Mouse (Mus musculus): ENCODE measurements around the gene Trim63.
"Not testable (repeated sequence)": the region's sequence is repeated elsewhere in the genome, so short reads cannot be mapped to it uniquely, and the experiment has no call there.

Trim63 gene

GRCm38 (mm10) chr4:134314876-134315275, at the start of gene Trim63:
Gene Trim63 (plus strand): TSS chr4:134315120.
- DNase-seq = no peak

GRCm38 (mm10) chr4:134265860-134266585, 48.9 kb upstream of the Trim63 start:
- peak; percentile 27 to 38 for DNase-seq

GRCm38 (mm10) chr4:134268102-134268655, 46.7 kb upstream of the Trim63 start:
- DNase-seq = no peak

- not testable (repeated sequence) for DNase-seq
Observed at GRCm38 (mm10) chr4:134269622-134270021, 45.3 kb upstream of the Trim63 start.

DNA sequence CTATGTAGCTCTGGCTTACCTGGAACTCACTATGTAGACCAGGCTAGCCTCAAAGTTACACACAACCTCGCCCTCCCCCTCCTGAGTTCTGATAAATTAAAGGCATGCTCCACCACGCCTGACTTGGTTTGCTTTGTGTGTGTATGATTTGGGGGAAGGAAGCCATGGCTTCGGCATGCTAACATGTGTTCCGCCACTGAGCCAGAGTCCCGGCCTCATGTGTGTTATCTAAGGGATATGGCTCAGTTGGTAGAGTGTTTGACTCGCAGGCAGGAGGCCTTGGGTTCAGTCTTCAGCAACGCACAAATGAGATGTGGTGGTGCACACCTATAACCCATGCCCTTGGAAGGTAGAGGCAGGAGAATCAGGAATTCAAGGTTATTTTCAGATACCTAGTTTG, 42.9 kb upstream of the Trim63 start:
- no peak for DNase-seq

DNA sequence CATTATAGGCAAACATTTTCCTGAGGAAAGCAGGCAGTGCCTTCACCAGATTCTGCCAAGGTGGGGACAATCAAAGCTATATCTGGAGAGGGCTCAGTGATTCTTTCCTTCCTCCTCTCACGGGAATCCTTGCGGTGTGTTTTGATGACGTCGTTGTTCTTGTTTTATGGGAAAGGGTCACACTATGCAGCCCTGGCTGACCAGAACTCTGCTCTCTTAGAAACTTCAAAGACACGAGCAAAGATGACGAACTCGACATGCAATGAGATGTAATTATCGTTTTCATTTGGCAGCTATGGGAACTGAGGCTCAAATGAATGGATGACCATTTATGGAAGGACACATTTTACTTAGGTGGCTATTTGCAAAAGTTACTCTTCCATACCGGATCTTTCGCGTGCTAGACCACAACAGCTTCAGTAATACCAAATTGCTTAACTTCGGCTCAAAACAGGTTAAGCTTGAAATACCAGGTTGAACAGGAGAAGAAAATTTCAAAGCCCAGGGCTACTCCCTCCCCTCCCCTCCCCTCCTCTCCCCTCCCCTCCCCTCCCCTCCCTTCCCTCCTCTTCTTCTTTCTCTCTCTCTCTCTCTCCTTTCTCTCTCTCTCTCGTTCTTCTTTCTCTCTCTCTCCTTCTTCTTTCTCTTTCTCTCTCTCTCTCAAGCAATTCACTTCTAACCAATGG, 42.0 kb upstream of the Trim63 start:
- no peak for DNase-seq

DNA sequence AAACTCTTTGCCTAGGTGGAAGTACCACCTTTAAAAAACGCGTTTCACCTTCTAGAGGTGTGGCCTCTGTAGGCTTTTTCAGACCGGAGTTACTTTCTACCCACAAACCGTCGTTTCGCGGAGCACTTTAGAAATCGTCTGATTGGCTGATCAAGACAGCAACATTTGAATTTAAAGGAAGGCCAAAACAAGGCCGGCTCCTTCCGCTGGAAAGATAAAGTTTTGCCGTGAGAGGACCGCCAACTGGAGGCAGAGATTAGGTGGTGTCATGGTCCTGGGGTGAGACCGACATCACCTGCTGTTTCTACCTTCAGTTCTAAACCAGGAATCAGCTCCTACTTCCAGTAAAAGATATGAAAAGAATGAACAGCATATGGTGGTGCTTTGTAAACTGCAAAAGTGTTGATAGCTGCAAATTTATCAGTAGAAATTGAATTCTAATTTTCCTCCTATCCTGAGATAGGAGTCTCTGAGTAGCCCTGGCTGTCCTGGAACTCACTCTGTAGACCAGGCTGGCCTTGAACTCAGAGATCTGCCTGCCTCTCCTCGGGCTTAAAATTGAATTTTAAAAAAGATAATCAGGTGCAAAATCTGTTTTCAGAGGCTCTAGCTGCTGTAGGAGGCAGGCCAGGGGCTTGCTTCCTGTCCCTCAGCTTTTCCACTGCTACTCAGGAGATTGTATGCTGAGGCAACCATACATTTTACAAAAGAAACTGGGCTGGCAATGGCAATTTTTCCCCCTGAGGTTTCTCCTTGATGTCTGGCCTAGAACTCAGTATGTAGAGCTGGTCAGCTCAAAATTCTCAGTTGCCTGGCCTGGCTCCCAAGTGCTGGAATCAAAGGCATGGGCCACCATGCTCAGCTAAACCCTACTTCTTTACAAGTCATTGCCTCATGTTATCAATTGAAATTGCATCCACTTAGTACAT, 41.2 kb upstream of the Trim63 start:
- DNase-seq = peak in 1 of 2 experiments; percentile 51

- no peak for DNase-seq
Observed at GRCm38 (mm10) chr4:134284942-134285341, 30.0 kb upstream of the Trim63 start.

DNA sequence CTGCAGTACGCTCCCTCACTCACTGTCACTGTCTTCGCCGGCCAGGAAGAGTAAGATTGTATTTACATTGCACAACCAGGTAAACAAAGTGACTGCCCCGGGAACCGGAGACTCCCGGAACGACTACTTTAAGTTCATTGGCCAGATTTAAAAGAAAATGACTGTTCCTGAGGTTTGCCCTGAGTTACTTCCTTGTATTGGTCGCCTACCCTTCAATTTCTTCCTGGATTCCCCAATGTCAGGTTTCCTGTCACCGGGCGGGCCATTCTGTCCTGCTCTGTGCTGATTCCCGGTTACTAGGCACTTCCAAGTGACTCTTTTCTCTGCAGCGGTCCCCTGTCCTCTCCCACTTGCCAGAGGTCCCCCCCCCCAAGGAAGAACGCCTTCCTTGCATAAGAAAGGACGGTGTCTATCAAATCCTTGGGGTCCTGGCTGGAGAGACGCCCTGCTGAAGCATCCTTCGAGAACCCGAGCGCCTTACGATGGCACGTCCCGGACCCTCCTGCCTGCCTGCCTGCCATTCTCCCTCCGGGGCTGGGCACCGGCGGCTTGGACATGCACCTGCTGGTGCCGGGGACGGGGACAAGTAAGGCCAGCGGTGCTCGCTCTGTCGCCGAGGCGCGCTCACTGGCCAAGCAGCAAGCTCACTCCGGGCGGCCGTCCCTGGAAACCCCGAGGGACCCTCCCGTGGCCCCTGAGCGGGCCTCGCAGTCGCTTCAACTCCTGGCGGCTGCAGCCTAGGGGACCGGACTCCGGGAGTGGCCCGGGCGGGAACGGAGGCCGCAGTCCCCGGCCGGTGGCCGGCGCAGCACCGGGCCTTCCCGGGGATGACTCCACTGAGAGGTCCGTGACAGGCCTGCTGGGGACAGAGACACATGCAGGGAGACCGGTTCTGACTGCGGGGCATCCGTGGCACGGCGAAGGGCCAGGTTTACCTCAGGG, 28.4 kb upstream of the Trim63 start:
- peak; percentile 20 to 55 for DNase-seq

- peak; percentile 97 to 98 for DNase-seq
Observed at GRCm38 (mm10) chr4:134287168-134287564, 27.8 kb upstream of the Trim63 start.

DNA sequence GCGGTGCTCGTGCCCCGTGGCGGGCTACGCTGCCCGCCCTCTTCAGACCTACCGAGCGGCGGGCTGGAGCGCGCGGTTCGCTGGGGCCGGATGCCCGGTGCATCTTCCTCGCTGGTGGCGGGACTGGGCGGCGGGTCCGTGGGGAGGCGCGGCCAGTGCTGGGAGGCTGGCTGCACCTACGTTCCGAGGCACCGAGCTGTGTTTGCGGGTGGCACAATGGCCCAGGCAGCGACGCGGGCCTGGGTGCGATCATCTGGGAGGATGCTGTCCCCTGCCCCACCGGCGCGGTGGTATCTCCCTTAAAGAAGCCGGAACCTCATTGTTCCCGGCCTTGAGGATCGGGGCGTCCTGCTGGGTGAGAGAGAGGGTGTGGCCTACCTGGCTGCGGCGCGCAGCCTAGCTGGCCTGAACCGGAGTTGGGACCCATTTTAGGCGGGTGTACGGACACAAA, 27.3 kb upstream of the Trim63 start, which contains the start of gene Pdik1l:
TSS of gene Pdik1l (minus strand) at position 321 of the 451 bp plus-strand sequence.
- DNase-seq = peak; percentile 82 to 90

DNA sequence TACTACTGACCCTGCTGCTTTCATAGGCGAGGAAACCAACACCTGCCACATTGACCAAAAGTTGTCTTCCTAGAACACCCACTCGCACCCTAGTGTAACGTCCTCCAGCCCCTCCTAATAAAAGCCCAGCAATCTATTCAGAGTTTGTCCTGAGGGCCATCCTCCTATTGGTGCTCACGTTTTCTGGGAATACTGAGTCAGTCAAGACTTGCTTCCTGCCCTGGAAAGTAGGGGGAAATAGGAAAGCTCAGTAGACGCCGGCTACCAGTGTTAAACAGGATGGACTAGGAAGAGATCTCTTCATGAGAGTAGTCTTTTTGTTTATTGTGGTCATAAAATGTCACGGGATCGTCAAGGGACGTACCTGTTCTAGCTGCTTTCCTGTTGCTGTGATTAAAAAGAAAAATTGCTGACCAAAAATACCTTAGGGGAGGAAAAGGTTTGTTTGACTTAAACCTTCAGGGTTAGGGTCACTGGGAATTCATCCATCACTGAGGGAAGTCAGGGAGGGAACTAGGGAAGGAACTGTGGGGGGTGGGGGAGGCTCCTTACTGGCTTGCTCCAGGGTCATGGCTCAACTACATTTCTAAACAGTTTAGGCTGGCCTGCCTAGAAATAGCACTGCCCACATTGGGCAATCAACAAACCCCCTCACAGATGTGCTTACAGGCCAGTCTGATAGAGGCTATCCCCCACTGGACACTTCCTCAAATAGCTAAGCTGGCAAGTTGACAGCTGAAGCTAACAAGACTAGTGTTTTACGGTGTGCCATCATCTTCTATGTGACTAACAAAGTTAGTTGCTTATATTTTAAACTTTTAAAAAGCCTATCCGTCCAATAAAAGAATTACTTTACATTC, 26.3 kb upstream of the Trim63 start:
- DNase-seq = peak in 1 of 2 experiments; percentile 45

DNA sequence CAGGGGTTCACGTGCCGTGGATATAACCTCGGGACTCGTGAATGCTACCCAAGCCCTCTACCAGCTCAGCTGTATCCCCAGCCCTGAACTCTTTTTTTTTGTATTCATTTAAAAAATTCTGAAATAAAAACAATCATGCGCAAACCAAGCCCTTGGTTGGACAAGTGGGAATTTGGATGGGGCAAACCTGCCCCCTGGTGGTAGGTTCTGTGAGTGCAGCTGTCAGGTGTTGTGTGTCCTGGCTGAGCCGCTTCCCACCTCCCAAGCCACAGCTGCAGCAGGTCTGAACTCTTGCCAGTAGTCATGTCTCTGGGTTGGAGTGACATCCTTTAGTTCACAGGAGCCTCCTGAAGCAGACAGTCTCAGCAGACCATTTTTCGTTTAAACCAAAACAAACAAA, 22.9 kb upstream of the Trim63 start:
- peak; percentile 86 to 87 for DNase-seq

DNA sequence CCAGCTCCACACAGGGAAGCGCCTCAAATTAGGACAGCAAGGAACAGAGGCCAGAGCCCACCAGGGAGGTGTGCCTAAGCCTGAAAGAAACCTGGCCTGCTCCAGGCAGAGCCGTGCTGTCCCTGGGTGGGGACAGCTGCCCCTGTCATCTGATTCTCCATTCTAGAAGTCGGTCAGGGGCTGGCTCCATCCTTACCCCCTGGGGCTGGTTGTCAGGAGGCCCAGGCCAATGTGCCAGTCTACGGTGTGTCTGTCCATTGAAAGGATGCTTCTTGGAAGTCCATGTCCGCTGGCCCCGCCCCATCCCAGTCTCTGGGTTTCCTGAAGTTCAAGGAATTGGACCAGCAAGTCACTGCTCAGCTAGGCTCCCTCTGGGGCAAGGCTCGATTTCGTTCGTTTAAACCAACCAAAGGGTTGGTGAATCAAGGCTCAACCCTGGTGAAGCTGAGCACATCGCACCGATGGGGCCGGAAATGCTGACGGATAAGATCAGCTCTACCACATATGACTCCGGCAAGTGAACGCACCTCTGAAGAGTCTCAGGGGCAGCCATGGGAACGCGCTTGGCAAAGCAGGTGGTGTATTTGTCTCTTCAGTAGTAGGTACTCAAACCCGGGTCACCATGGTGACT, 21.7 kb upstream of the Trim63 start:
- DNase-seq = no peak

DNA sequence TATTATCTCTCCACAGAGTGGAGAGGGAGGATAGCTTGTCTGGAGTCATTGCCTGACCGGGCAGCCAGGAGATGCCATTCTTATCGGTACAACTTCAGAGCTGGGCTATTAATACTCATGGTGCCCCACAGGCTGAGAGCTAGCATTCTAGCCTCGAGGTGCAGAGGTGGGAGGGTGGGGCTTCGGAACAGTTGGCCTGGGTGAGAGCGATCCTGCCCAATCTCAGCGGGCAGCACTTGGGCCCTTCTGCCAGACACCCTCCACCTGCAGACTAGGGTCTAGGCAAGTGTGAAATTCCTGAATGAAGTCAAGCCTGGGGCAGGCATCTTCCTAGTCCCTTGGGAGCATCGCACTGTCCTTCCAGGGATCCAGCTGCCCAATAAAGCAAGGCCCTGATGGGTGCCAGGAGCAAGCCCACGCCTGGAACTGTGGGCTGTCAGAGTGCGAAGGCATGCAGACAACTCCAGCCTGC, 21.2 kb upstream of the Trim63 start:
- DNase-seq = no peak

DNA sequence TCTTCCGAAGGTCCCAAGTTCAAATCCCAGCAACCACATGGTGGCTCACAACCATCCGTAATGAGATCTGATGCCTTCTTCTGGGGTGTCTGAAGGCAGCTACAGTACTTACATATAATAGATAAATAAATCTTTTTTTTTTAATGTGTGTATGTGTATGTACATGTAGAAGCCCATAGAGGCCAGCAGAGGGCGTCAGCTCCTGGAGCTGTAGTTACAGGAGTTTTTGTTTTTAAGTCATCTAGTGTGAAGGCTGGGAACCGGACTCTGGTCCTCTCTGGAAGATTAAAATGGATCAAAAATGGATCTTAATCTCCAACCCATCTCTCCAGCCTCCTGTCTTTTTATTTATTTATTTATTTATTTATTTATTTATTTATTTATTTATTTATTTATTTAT, 18.8 kb upstream of the Trim63 start:
- DNase-seq = not testable (repeated sequence)

DNA sequence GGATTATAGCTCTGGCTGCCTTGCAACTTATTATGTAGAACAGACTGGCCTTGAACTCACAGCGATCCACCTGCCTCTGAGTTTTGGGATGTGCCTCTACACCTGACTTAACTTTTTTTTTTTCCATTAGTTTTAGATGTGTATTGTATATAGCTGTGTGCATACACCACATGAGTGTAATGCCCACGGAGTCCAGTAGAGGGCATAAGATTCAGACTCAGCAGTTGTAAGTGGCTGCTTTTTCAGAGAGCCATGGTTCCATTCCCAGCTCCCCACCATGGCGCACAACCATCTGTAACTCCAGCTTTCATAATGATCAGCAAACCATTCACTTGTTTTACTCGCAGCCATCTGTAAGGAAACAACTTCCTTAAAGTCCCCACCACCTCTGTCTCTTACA, 18.4 kb upstream of the Trim63 start:
- DNase-seq = no peak

- no peak for DNase-seq
Observed at GRCm38 (mm10) chr4:134297369-134297768, 17.6 kb upstream of the Trim63 start.

- no peak for DNase-seq
Observed at GRCm38 (mm10) chr4:134298626-134299497, 16.1 kb upstream of the Trim63 start.
